Mouse (Mus musculus): ENCODE results near the gene Hk1.
A peak's percentile ranks its signal among the peaks of the same experiment; 100 is the strongest.

Gene Hk1

DNA sequence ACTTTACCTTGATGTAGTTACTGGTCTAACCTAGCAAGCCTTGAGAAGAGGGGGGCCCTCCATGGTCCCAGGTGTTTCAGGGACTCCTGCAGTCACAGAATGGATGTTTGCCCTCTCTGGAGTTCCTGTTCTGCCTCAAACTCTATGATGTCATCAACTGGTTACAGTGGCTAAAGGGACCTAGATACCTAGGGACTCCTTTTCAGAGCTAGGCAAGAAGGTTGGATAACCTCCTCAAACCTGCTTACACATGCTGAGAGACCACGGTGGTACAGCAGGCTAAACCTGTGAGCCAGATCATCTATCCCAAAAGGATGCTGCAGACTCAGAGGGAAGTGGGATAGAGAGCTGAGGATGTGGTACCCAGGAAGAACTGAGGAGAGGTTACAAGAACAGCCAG is at the start of gene Hk1:
Gene Hk1, minus strand, starts transcription at position 101 of the 400 bp plus-strand sequence.
- no peak for DNase-seq (ENCODE audit: low spot score)

- no peak for DNase-seq (ENCODE audit: low spot score)
Observed at GRCm38 (mm10) chr10:62425081-62425871, 45.6 kb upstream of the Hk1 start.

DNA sequence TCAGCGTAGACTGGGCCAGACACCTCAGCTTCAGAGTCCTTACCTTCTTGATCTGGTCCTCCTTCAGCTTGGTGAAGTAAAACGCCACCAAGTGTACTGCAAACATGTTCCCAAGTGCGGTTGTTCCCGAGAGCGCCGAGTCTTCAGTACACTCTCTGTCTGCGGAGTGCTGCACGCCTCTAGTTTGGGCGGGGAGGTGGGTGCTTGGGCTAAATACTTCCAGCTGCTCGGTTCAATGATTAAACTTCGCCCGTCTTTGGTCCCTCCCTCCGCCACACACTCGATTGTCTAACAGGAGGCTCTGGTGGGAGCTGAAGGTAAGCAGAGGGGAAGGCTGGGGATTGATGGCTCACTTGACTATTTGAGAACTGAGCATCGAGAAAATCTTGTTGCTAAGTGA is 42.5 kb upstream of the Hk1 start, which contains the start of gene Hkdc1:
Gene Hkdc1, minus strand, starts transcription at position 237 of the 400 bp plus-strand sequence.
- DNase-seq (ENCODE audit: low spot score), result peak; percentile 24

DNA sequence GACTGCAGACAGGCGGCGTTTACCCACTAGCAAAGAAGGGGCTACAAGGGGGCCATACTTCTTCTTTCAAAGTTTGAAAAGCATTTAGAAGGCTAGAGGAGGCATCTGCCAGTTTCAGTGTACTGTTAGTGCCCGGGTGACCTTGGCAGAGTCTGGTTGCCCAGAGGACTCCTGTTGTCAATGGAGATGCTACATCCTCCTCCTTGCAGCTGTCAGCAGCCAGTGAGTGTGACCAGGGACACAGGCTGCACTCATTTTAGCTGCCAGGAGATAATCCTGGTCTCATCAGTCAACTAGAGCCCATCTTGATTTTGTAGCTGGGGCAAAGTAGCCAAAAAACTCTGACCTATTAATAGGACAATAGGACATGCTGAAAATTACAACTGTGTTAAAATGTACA is 41.4 kb upstream of the Hk1 start:
- no peak for DNase-seq (ENCODE audit: low spot score)

DNA sequence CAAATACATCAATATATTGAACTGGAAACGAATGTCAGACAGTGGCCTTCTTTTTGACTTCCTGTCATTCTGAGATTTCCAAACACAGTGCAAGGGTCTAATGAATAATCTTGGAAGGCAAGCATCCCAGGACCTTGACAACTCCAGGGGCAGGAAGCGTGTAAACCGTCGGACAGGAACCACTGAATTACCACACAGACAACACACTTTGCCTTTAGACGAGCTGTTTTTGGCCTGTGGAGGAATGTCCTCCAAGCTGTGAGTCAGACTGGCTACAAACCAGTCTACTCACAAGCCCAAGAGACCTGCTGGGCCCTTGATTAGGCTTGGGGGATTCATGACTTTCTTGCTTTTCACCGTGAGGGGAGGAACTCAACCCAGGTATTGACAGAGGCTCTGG is 40.7 kb upstream of the Hk1 start:
- no peak for DNase-seq (ENCODE audit: low spot score)

GRCm38 (mm10) chr10:62419422-62419821 is 39.7 kb upstream of the Hk1 start:
- no peak for DNase-seq (ENCODE audit: low spot score)

GRCm38 (mm10) chr10:62418831-62419356 is 39.2 kb upstream of the Hk1 start:
- DNase-seq (ENCODE audit: low spot score), result no peak

DNA sequence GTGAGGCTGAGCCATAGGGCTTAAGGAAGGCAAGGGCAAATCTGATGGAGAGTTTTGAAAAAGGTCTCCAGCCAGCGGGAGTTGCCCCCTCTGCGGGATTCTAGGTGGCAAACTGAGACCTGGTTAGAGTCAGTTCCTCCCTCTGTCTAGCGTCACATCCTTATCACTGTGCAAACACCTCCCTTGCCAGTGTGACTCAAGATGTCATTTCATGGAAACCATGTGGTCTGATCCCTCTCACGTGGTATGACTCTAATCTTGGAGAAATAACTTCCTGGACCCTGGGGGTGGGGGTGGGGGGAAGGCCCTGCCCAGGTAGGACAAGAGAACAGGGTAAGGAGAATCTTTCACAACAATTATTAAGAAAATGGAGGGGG is 33.9 kb upstream of the Hk1 start:
- no peak for DNase-seq (ENCODE audit: low spot score)

DNA sequence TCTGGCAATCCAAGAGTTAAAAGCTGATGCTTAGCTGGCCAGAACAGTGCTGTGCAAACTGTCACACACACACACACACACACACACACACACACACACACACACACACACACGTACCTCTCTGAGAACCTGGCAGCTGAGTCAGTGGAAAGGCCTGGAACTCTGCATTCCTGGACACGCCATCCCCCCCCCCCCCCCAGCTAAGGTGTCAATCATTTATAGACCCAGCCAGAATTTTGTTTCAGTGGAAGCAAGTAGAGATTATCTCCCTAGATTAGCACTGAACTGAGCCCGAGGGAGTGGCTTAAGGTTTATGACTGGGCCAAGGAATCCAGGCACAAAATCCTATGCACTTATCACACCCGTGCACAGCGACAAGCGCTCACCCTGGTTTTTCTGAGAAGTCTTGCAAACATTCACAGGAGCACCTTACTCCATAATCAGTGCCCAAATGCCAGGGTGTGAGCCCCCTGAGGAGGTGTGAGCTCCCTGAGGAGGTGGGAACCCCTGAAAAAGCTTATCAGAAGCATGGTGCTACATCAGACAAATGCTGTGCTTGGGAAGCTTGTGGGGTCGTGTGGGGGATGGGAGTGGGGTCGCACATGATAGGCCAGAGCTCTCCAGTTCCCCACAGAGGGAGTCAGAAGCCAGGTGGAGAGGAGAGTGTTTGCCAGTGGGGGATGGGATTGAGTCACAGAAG is 33.3 kb upstream of the Hk1 start:
- no peak for DNase-seq (ENCODE audit: low spot score)

GRCm38 (mm10) chr10:62411431-62412410 is 32.0 kb upstream of the Hk1 start:
- no peak for DNase-seq (ENCODE audit: low spot score)

DNA sequence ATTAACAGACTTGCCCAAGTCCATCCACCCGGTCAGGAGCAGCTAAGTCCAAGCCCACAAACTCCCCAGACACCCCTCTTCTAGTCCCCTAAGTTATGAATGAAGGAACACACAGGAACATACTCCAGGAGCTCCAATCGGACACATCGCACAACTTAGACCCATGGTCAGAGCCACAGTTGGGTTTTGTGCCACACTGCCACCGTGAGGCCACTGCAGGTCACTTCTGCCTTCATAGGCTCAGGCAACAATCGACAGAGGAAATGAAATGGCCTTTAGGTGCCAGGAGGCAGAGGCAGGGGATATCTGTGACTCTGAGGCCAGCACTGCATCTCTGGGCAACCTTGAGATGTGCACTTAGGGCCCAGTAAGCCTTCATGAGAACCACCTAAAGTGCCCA is 31.2 kb upstream of the Hk1 start:
- peak; percentile 81 for DNase-seq (ENCODE audit: low spot score)

GRCm38 (mm10) chr10:62404901-62405300 is 25.2 kb upstream of the Hk1 start:
- DNase-seq (ENCODE audit: low spot score), result peak; percentile 50

- no peak for DNase-seq (ENCODE audit: low spot score)
Observed at GRCm38 (mm10) chr10:62401641-62402111, 22.0 kb upstream of the Hk1 start.

DNA sequence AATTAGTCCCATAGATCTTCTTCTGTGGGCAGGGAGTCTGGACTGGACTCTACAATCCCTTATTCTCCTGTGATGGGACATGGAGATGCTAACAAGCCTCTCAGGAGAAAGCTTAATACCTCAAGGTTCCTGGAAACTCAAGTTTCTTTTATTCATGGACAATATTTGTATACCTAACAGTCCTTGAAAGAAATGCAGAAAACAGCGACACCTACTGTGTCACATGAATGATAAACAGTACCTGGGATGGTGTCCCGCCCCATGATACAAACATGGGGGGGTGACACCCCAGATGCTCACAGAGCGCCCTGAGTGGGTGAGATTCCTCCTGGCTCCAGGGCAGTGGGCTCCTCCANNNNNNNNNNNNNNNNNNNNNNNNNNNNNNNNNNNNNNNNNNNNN is 3.3 kb upstream of the Hk1 start:
- DNase-seq (ENCODE audit: low spot score), result no peak

- no peak for DNase-seq (ENCODE audit: low spot score)
Observed at GRCm38 (mm10) chr10:62380936-62381335, 1.2 kb upstream of the Hk1 start.

DNA sequence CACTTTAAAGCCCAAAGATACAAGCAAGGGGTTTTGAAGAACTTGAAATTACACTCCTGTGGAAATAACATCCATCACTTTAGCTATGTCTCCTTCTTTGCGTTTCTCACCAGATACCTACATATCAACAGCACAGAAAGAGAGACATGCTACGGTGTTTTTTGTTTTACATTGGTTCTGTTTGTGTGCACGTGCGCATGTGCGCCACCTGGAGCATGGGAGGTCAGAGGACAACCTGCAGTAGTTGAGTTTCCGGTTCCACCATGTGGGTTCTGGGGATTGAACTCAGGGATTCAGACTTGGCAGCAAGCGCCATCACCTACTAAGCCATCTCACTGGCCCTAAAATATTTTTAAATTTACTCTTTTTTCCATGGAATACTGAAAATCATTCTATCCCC is 20.9 kb downstream of the Hk1 start:
- no peak for DNase-seq (ENCODE audit: low spot score)

GRCm38 (mm10) chr10:62356105-62356730 is 23.5 kb downstream of the Hk1 start:
- DNase-seq (ENCODE audit: low spot score), result no peak

DNA sequence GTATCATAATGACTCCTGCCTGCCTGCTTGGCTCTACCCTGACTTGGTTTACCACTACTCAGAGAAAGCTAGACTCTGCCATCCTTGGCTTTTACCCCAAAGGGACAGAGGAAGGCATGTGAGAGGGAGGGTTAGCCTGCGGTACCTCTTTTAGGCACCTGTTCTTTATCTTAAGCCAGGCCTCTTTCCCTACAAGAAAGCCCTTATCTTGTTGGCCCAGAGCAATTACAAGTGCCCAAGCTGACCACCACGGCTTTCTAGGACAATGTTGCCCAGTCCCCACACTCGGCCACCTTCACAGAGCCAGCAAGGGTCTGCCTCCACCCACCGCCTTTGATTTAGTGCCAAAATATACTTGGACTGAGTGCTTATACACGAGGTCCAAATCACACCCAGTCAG is 34.6 kb downstream of the Hk1 start:
- no peak for DNase-seq (ENCODE audit: low spot score)

GRCm38 (mm10) chr10:62344004-62344752 is 35.5 kb downstream of the Hk1 start:
- no peak for DNase-seq (ENCODE audit: low spot score)

DNA sequence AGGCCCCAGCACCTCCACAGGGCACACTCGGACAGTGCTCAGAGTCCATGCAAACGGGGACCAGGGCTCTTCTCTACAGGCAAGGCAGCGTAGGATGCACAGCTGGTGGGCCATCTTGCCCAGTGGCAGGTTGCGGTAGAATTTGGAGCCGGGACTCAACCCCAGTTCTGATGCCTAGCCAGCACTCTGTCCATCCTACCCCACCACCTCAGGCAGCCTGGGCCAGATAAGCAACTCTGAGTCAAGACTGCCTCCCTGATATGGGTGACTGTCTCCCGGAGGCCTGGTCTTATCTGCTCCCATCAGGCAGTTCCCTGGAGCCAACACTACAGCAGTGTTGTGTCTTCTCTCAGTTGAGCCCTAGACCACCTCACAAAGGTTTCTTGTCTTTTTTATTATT is 37.2 kb downstream of the Hk1 start:
- DNase-seq (ENCODE audit: low spot score), result no peak

DNA sequence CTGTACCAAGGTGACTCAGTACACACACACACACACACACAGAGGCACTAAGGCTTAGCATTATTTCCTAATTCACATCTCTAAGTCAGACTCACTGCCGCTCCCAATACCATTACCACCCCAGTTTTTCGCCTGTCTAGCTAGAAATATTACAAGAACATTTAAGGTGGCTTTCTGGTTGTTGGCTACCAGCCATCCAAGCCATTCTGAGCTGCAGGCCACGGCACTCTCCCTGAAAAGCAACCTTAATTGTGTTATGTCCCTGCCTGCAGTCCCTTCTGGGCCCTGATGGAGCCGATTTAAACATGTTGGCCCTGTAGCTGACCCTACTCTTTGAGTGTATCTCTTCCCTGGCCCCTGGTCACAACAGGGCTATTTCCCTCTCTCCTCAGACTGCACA is 37.8 kb downstream of the Hk1 start:
- DNase-seq (ENCODE audit: low spot score), result no peak

Data from embryo, embryonic 10.5 days (tissue).